7 mouse cellular contexts compared by ENCODE assay signal in genomic region chrX:140491884-140492571, GRCm38 (mm10). TPM values are rescaled to one million over a fixed set of nuclear protein-coding genes. Genes with fewer than 3 reads are reported as not detected.
A peak's percentile ranks its signal among the peaks of the same experiment; 100 is the strongest.
DNase-seq lines count a peak whose midpoint lies in the region; ATAC-seq and TF ChIP-seq lines count a peak whose summit lies in the region.

No protein-coding gene starts in this region.

- ATAC-seq in kidney, embryonic 14.5 days (ENCODE audit: low FRiP score, low TSS enrichment) = no peak
- ATAC-seq in granulocyte monocyte progenitor cell, adult 5-6 weeks (replicated peaks; ENCODE audit: poor library complexity, severe bottlenecking) = peak; percentile 77
- ATAC-seq in limb, embryonic 14.5 days (ENCODE audit: low FRiP score, low read depth) = no peak

- H3K36me3 ChIP-seq in kidney, embryonic 14.5 days (ENCODE audit: control insufficient read depth, insufficient read depth, low read length) = no peaks in the 10 kb centered on the region
- H3K36me3 ChIP-seq in limb, embryonic 14.5 days (ENCODE audit: control insufficient read depth, insufficient read depth, low read length) = no peaks in the 10 kb centered on the region
- no peaks in the 10 kb centered on the region for H3K36me3 ChIP-seq in splenic B cell, adult 2 months (ENCODE audit: control insufficient read depth, insufficient read depth, low read length, poor library complexity, severe bottlenecking)

- 58% methylated on average over 10 of the region's 10 CpGs for WGBS in kidney, embryonic 14.5 days
- WGBS in limb, embryonic 14.5 days = 60% methylated on average over 10 of the region's 10 CpGs

- no peak overlapping the region for H3K4me2 ChIP-seq in kidney, embryonic 14.5 days (replicated peaks; ENCODE audit: low read depth, low read length)
- no peak overlapping the region for H3K4me2 ChIP-seq in limb, embryonic 14.5 days (replicated peaks; ENCODE audit: low read depth, low read length, severe bottlenecking)

- no peak overlapping the region for H3K27ac ChIP-seq in kidney, embryonic 14.5 days (ENCODE audit: low read depth, low read length)
- no peak overlapping the region for H3K27ac ChIP-seq in limb, embryonic 14.5 days (replicated peaks; ENCODE audit: low read depth, low read length)

- no peak overlapping the region for H3K9ac ChIP-seq in kidney, embryonic 14.5 days (ENCODE audit: low read depth, low read length)
- no peak overlapping the region for H3K9ac ChIP-seq in limb, embryonic 14.5 days (ENCODE audit: low read depth, low read length, severe bottlenecking)

- DNase-seq in kidney, adult 18-20 months = peak; percentile 57
- DNase-seq in ES-CJ7 (ENCODE audit: low read depth, low spot score) (peak; percentile 34), adipocyte (ENCODE audit: low spot score) (peak; percentile 87)
- DNase-seq in limb, embryonic 14.5 days (ENCODE audit: low spot score) = peak; percentile 50
- DNase-seq in splenic B cell, adult 2 months (ENCODE audit: low read depth, low spot score) = peak; percentile 79

- H3K9me3 ChIP-seq in kidney, embryonic 14.5 days (ENCODE audit: control insufficient read depth, low read length) = no peaks in the 10 kb centered on the region
- H3K9me3 ChIP-seq in limb, embryonic 14.5 days (ENCODE audit: control insufficient read depth, low read length) = no peaks in the 10 kb centered on the region

- H3K27me3 ChIP-seq in kidney, embryonic 14.5 days (ENCODE audit: control insufficient read depth, insufficient read depth, low read length) = peaks cover 4% of the 10 kb centered on the region; the same call in 1 of the 2 replicates
- H3K27me3 ChIP-seq in limb, embryonic 14.5 days (ENCODE audit: control insufficient read depth, insufficient read depth, low read length) = no peaks in the 10 kb centered on the region
- no peaks in the 10 kb centered on the region for H3K27me3 ChIP-seq in splenic B cell, adult 2 months (ENCODE audit: control insufficient read depth, insufficient read depth, low read length, poor library complexity, severe bottlenecking)

- no peaks in the 10 kb centered on the region for H3K4me1 ChIP-seq in kidney, embryonic 14.5 days (ENCODE audit: control insufficient read depth, insufficient read depth, low read length)
- H3K4me1 ChIP-seq in limb, embryonic 14.5 days (ENCODE audit: control insufficient read depth, insufficient read depth, low read length) = no peaks in the 10 kb centered on the region

- H3K4me3 ChIP-seq in kidney, embryonic 14.5 days (ENCODE audit: low read length) = no peak overlapping the region
- H3K4me3 ChIP-seq in limb, embryonic 14.5 days (replicated peaks; ENCODE audit: low read length) = no peak overlapping the region

- TF ChIP-seq POLR2A in limb, embryonic 14.5 days (IDR thresholded peaks at IDR 0.05; ENCODE audit: borderline replicate concordance, extremely low read depth, insufficient read depth, insufficient read length) = no peak

RNA-seq across cellular contexts. Expression of gene Prps1, which starts 35.6 kb away (rescaled TPM):
- polyA plus RNA-seq in kidney, embryonic 14.5 days (2014; fragmentation: Nextera tagmentation; extraction: Ambion mirVana) = 47.4 and 58.2 TPM in 2 replicates
- total RNA-seq in granulocyte monocyte progenitor cell, adult 5-6 weeks (2014; fragmentation: Nextera tagmentation) = 63.6 and 69.8 TPM in 2 replicates
- total RNA-seq in granulocyte monocyte progenitor cell, adult 5-6 weeks (2017) = 56.4 and 78.2 TPM in 2 replicates
- 25.4 and 27.5 TPM in 2 replicates for polyA plus RNA-seq in limb, embryonic 14.5 days (2012; rRNA removed)
- 45.1 and 48.5 TPM in 2 replicates for polyA plus RNA-seq in limb, embryonic 14.5 days (2014; fragmentation: Nextera tagmentation; extraction: Ambion mirVana)

Comparison
In these comparisons a context has a peak if more than half of its experiments do, and no peak if none do; other contexts are left out.
1. DNase-seq: peak in every context shown above with its lines; median percentile 87 in adipocyte; 79 in splenic B cell, adult 2 months; 57 in kidney, adult 18-20 months; 50 in limb, embryonic 14.5 days; 34 in ES-CJ7.